Mouse (Mus musculus) thymus, adult 2 months (tissue): Measurements from ENCODE around the gene Srcap. TPM values are rescaled to one million over a fixed set of nuclear protein-coding genes. Genes with fewer than 3 reads are reported as not detected.

Experiments used
- DNase-seq: peaks from one replicate; pipeline ENCODE4 v3.0.0; 2021
- H3K27ac ChIP-seq: fragments of 200-500 bp; 2 replicates; pipeline ENCODE4 v1.5.1; 2012; ENCODE audit warnings: low read length, control low read depth; ENCODE audit not compliant: control insufficient read depth, insufficient read depth
- H3K27me3 ChIP-seq: fragments of 200-500 bp; 2 replicates; pipeline ENCODE4 v1.6.1; 2012; ENCODE audit warnings: mild to moderate bottlenecking, low read length, moderate library complexity, mixed read lengths; ENCODE audit not compliant: control insufficient read depth, insufficient read depth
- H3K36me3 ChIP-seq: fragments of 200-500 bp; 2 replicates; pipeline ENCODE4 v1.6.1; 2012; ENCODE audit warnings: mild to moderate bottlenecking, low read length, moderate library complexity; ENCODE audit not compliant: control insufficient read depth, insufficient read depth
- H3K4me1 ChIP-seq: fragments of 200-500 bp; replicated peaks from 2 replicates; pipeline ENCODE4 v1.6.1; 2012; ENCODE audit warnings: low read length; ENCODE audit not compliant: control insufficient read depth, insufficient read depth
- H3K4me3 ChIP-seq: fragments of 200-500 bp; 2 replicates; pipeline ENCODE4 v1.5.1; 2012; ENCODE audit warnings: mild to moderate bottlenecking, low read length, control low read depth, moderate library complexity; ENCODE audit not compliant: control insufficient read depth, insufficient read depth
- CTCF ChIP-seq: fragments of 200-500 bp; IDR thresholded peaks from 2 replicates; pipeline ENCODE4 v1.5.1; 2012; ENCODE audit warnings: mild to moderate bottlenecking, control low read depth, low read length, moderate library complexity, borderline replicate concordance; ENCODE audit not compliant: control insufficient read depth, poor library complexity, insufficient read depth; ENCODE audit errors: extremely low read depth
- POLR2A ChIP-seq: fragments of 200-500 bp; IDR thresholded peaks from 2 replicates; pipeline ENCODE4 v1.6.1; 2012; ENCODE audit warnings: mild to moderate bottlenecking, low read length, control low read depth, moderate library complexity; ENCODE audit not compliant: control insufficient read depth, poor library complexity, insufficient read depth; ENCODE audit errors: extremely low read depth
- WGBS: fragments of 180-500 bp; shearing (Covaris S2); methylation state at CpG from one replicate; pipeline ENCODE4 v1.1.7; 2018; 5-methylcytosine and 5-hydroxymethylcytosine counted together
- polyA plus RNA-seq: library from polyadenylated mRNA; depleted of rRNA; stranded (reverse); fragments of >200 nt; gene quantifications from 2 replicates; pipeline ENCODE4 v1.2.3, GENCODE M21; 2012

The Srcap gene
- polyA plus RNA-seq, 1 experiment: 92.3 TPM

- peak; percentile 59 for DNase-seq
- Histone ChIP-seq H3K27ac (peak overlapping the region; percentile 82; the same call in 1 of the 2 replicates), H3K27me3 (no peaks in the 10 kb centered on the region), H3K4me1 (peaks cover 9% of the 10 kb centered on the region), H3K4me3 (peak overlapping the region; percentile 75), H3K36me3 (peaks cover 32% of the 10 kb centered on the region)
- TF ChIP-seq CTCF: no peak; the same call in 1 of the 2 replicates
- TF ChIP-seq POLR2A: no peak
- WGBS: under 1% methylated on average over 25 of the region's 25 CpGs
Measured at GRCm38 (mm10) chr7:127471646-127472010, 40.2 kb upstream of the Srcap start.

DNA sequence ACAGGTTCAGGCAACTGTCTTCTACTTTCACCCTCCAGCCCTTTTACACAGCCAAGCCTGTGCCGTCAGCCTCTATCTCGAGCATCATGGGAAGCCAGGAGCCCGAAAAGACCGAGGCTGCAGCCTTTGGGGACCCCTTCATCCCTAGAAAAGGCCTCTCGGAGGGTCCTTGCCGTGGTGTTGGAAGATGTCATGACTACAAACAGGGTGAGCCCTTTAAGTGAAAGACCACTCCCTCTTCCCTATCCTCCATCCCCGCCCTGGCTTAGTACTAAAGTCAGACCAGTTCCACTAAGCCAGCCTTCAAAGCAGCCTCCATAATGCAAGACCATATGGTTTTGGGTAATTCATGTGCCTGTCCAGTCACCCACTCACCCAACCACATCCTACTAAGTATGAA, 39.7 kb upstream of the Srcap start:
- peaks cover 9% of the 10 kb centered on the region for H3K4me1 ChIP-seq
- no peaks in the 10 kb centered on the region for H3K27me3 ChIP-seq
- 8% methylated on average over 7 of the region's 7 CpGs for WGBS
- H3K27ac ChIP-seq: no peak overlapping the region
- TF ChIP-seq POLR2A (no peak), CTCF (no peak)
- no peak for DNase-seq
- peaks cover 32% of the 10 kb centered on the region for H3K36me3 ChIP-seq
- H3K4me3 ChIP-seq: peak overlapping the region; percentile 75

DNA sequence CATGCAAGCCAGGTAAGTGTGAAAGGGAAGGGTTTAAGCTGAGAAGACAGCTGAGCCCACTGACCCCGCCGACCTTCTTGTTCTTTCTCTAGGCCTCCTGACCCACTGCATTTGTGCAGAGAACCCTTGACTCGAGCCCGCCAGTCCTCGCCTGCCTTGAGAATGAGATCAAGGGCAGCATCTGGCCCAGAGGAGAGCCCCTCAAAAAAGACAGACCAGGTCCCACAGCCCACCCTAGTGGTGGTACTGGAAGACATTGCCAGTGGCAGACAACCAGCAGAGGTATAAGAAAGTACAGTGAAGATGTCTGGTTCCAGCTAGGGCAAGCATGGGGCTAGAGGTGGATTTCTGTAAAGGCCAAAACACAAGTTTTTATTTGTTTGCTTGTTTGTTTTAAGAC, 38.1 kb upstream of the Srcap start:
- H3K4me3 ChIP-seq: no peak overlapping the region

GRCm38 (mm10) chr7:127474378-127475070, 37.3 kb upstream of the Srcap start:
- peaks cover 32% of the 10 kb centered on the region for H3K36me3 ChIP-seq
- WGBS: 93% methylated on average over 6 of the region's 6 CpGs
- TF ChIP-seq POLR2A: no peak

More for the DNA sequence above, 38.1 kb upstream of the Srcap start:
- Histone ChIP-seq H3K27ac (no peak overlapping the region), H3K36me3 (peaks cover 32% of the 10 kb centered on the region), H3K4me1 (peaks cover 9% of the 10 kb centered on the region), H3K27me3 (no peaks in the 10 kb centered on the region)
- 0 out of 2 replicates have a peak, but pooled peaks have one; percentile 16 for TF ChIP-seq CTCF
- TF ChIP-seq POLR2A: no peak
- 89% methylated on average over 5 of the region's 5 CpGs for WGBS
- DNase-seq: peak; percentile 63

GRCm38 (mm10) chr7:127475186-127475740, 36.5 kb upstream of the Srcap start:
- Histone ChIP-seq H3K27me3 (no peaks in the 10 kb centered on the region), H3K4me1 (peaks cover 6% of the 10 kb centered on the region), H3K4me3 (no peak overlapping the region), H3K36me3 (peaks cover 32% of the 10 kb centered on the region), H3K27ac (no peak overlapping the region)
- TF ChIP-seq CTCF: no peak
- no peak for TF ChIP-seq POLR2A
- 98% methylated on average over 11 of the region's 11 CpGs for WGBS
- no peak for DNase-seq

More at GRCm38 (mm10) chr7:127474378-127475070, 37.3 kb upstream of the Srcap start:
- Histone ChIP-seq H3K27ac (no peak overlapping the region), H3K4me3 (no peak overlapping the region), H3K27me3 (no peaks in the 10 kb centered on the region), H3K4me1 (peaks cover 9% of the 10 kb centered on the region)
- DNase-seq: no peak

- no peak overlapping the region for H3K27ac ChIP-seq
- TF ChIP-seq CTCF: no peak
- no peak for TF ChIP-seq POLR2A
- no peaks in the 10 kb centered on the region for H3K27me3 ChIP-seq
Measured at GRCm38 (mm10) chr7:127476336-127476735, 35.4 kb upstream of the Srcap start.

DNA sequence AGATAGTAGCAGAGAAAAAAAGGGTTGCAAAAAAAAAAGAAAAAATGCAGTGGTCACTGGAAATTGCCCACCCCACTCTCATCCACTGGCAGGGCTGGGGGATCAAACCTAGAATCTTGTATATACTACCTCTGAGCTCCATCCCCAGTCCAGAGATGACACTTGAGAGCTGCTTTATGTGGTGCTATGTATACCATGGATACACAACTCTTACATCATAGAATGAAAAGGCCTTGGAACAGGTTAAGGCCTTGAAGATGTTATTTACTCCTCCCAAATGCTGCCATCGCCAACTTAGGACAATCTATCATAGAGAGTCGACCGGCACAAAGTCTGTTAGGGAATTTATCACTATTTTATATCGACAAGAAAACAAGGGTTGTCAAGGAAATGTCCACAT, 34.9 kb upstream of the Srcap start:
- Histone ChIP-seq H3K27me3 (no peaks in the 10 kb centered on the region), H3K4me3 (no peak overlapping the region), H3K4me1 (peaks cover 9% of the 10 kb centered on the region), H3K27ac (no peak overlapping the region; the same call in 1 of the 2 replicates), H3K36me3 (peaks cover 37% of the 10 kb centered on the region)
- DNase-seq: no peak
- TF ChIP-seq POLR2A: no peak
- no peak for TF ChIP-seq CTCF
- WGBS: 87% methylated on average over 4 of the region's 4 CpGs

More at GRCm38 (mm10) chr7:127476336-127476735, 35.4 kb upstream of the Srcap start:
- peaks cover 37% of the 10 kb centered on the region for H3K36me3 ChIP-seq
- H3K4me3 ChIP-seq: no peak overlapping the region
- no peak for DNase-seq
- WGBS: 99% methylated on average over 11 of the region's 11 CpGs
- H3K4me1 ChIP-seq: peaks cover 11% of the 10 kb centered on the region
